Mouse (Mus musculus): ENCODE data around the gene Cdkl4. TPM values are rescaled to one million over a fixed set of nuclear protein-coding genes. Genes with fewer than 3 reads are reported as not detected.
A peak's percentile ranks its signal among the peaks of the same experiment; 100 is the strongest.
"Not testable (repeated sequence)": the region's sequence is repeated elsewhere in the genome, so short reads cannot be mapped to it uniquely, and the experiment has no call there.

The Cdkl4 gene
- polyA plus RNA-seq, 1 experiment from 2014 or later = 3.7 TPM

- Histone ChIP-seq H3K27ac (replicated peaks) (no peak overlapping the region), H3K4me1 (no peaks in the 10 kb centered on the region), H3K4me2 (replicated peaks) (no peak overlapping the region), H3K9ac (replicated peaks) (no peak overlapping the region), H3K4me3 (no peak overlapping the region), H3K36me3 (no peaks in the 10 kb centered on the region), H3K9me3 (no peaks in the 10 kb centered on the region), H3K27me3 (no peaks in the 10 kb centered on the region)
- WGBS = 57% methylated on average over 6 of the region's 6 CpGs
- ATAC-seq (replicated peaks) = no peak
Observed at GRCm38 (mm10) chr17:80537136-80537535, 40.5 kb downstream of the Cdkl4 start.

- ATAC-seq (replicated peaks) = no peak
- Histone ChIP-seq H3K9me3 (no peaks in the 10 kb centered on the region), H3K4me2 (replicated peaks) (no peak overlapping the region), H3K4me1 (no peaks in the 10 kb centered on the region), H3K4me3 (no peak overlapping the region), H3K27me3 (no peaks in the 10 kb centered on the region), H3K9ac (replicated peaks) (no peak overlapping the region), H3K27ac (replicated peaks) (peak overlapping the region; percentile 41; the same call in 1 of the 2 replicates), H3K36me3 (no peaks in the 10 kb centered on the region)
- 56% methylated on average over 6 of the region's 6 CpGs for WGBS
Observed at GRCm38 (mm10) chr17:80535633-80536032, 42.0 kb downstream of the Cdkl4 start.

GRCm38 (mm10) chr17:80531351-80531750, 46.3 kb downstream of the Cdkl4 start:
- H3K27ac ChIP-seq (replicated peaks); H3K27me3 ChIP-seq; H3K4me1 ChIP-seq; H3K9me3 ChIP-seq; H3K4me3 ChIP-seq; H3K4me2 ChIP-seq (replicated peaks); H3K36me3 ChIP-seq; ATAC-seq (replicated peaks); H3K9ac ChIP-seq (replicated peaks): not testable (repeated sequence)
- 84% methylated on average over 2 of the region's 2 CpGs for WGBS

GRCm38 (mm10) chr17:80523231-80523630, 54.4 kb downstream of the Cdkl4 start:
- no peak overlapping the region for H3K4me2 ChIP-seq (replicated peaks)
- H3K36me3 ChIP-seq = no peaks in the 10 kb centered on the region
- no peak overlapping the region for H3K27ac ChIP-seq (replicated peaks)
- 78% methylated on average over 3 of the region's 3 CpGs for WGBS
- H3K9me3 ChIP-seq = no peaks in the 10 kb centered on the region
- H3K4me3 ChIP-seq = no peak overlapping the region
- no peak overlapping the region for H3K9ac ChIP-seq (replicated peaks)
- H3K4me1 ChIP-seq = no peaks in the 10 kb centered on the region
- ATAC-seq (replicated peaks) = no peak
- no peaks in the 10 kb centered on the region for H3K27me3 ChIP-seq

- no peak for ATAC-seq (replicated peaks)
- Histone ChIP-seq H3K27ac (replicated peaks) (no peak overlapping the region), H3K9ac (replicated peaks) (no peak overlapping the region), H3K36me3 (no peaks in the 10 kb centered on the region), H3K4me2 (replicated peaks) (no peak overlapping the region), H3K4me1 (no peaks in the 10 kb centered on the region), H3K9me3 (no peaks in the 10 kb centered on the region), H3K27me3 (no peaks in the 10 kb centered on the region), H3K4me3 (no peak overlapping the region)
- 36% methylated on average over 7 of the region's 7 CpGs for WGBS
Observed at GRCm38 (mm10) chr17:80522229-80522556, 55.4 kb downstream of the Cdkl4 start.

- H3K4me3 ChIP-seq = no peak overlapping the region
- no peaks in the 10 kb centered on the region for H3K36me3 ChIP-seq
- no peak overlapping the region for H3K4me2 ChIP-seq (replicated peaks)
- ATAC-seq (replicated peaks) = no peak
- no peaks in the 10 kb centered on the region for H3K4me1 ChIP-seq
- H3K9me3 ChIP-seq = no peaks in the 10 kb centered on the region
- H3K27ac ChIP-seq (replicated peaks) = no peak overlapping the region
- no peaks in the 10 kb centered on the region for H3K27me3 ChIP-seq
- H3K9ac ChIP-seq (replicated peaks) = no peak overlapping the region
- 4% methylated on average over 4 of the region's 4 CpGs for WGBS
Observed at GRCm38 (mm10) chr17:80521521-80522228, 55.9 kb downstream of the Cdkl4 start.

- ATAC-seq (replicated peaks) = no peak
- 85% methylated on average over 8 of the region's 8 CpGs for WGBS
Observed at GRCm38 (mm10) chr17:80520537-80520936, 57.1 kb downstream of the Cdkl4 start.

GRCm38 (mm10) chr17:80518811-80519210, 58.8 kb downstream of the Cdkl4 start:
- no peaks in the 10 kb centered on the region for H3K36me3 ChIP-seq
- H3K27ac ChIP-seq (replicated peaks) = no peak overlapping the region
- ATAC-seq (replicated peaks) = no peak
- no peak overlapping the region for H3K9ac ChIP-seq (replicated peaks)
- H3K4me1 ChIP-seq = no peaks in the 10 kb centered on the region
- H3K4me3 ChIP-seq = no peak overlapping the region
- WGBS = 96% methylated on average over 12 of the region's 12 CpGs
- H3K27me3 ChIP-seq = no peaks in the 10 kb centered on the region
- no peaks in the 10 kb centered on the region for H3K9me3 ChIP-seq
- no peak overlapping the region for H3K4me2 ChIP-seq (replicated peaks)

More at GRCm38 (mm10) chr17:80520537-80520936, 57.1 kb downstream of the Cdkl4 start:
- Histone ChIP-seq H3K9ac (replicated peaks) (no peak overlapping the region), H3K4me2 (replicated peaks) (no peak overlapping the region), H3K27ac (replicated peaks) (no peak overlapping the region), H3K4me3 (no peak overlapping the region), H3K9me3 (no peaks in the 10 kb centered on the region), H3K4me1 (no peaks in the 10 kb centered on the region), H3K27me3 (no peaks in the 10 kb centered on the region), H3K36me3 (no peaks in the 10 kb centered on the region)

GRCm38 (mm10) chr17:80517244-80517643, 60.4 kb downstream of the Cdkl4 start:
- no peak for ATAC-seq (replicated peaks)
- 90% methylated on average over 9 of the region's 9 CpGs for WGBS

GRCm38 (mm10) chr17:80515956-80516355, 61.7 kb downstream of the Cdkl4 start:
- H3K27me3 ChIP-seq = no peaks in the 10 kb centered on the region
- H3K4me2 ChIP-seq (replicated peaks) = no peak overlapping the region
- WGBS = 93% methylated on average over 9 of the region's 9 CpGs
- no peak overlapping the region for H3K4me3 ChIP-seq
- no peaks in the 10 kb centered on the region for H3K9me3 ChIP-seq
- no peaks in the 10 kb centered on the region for H3K36me3 ChIP-seq
- H3K4me1 ChIP-seq = no peaks in the 10 kb centered on the region
- no peak overlapping the region for H3K27ac ChIP-seq (replicated peaks)
- ATAC-seq (replicated peaks) = no peak
- H3K9ac ChIP-seq (replicated peaks) = no peak overlapping the region

More at GRCm38 (mm10) chr17:80517244-80517643, 60.4 kb downstream of the Cdkl4 start:
- no peak overlapping the region for H3K4me2 ChIP-seq (replicated peaks)
- H3K4me3 ChIP-seq = no peak overlapping the region
- no peaks in the 10 kb centered on the region for H3K9me3 ChIP-seq
- H3K4me1 ChIP-seq = no peaks in the 10 kb centered on the region
- H3K9ac ChIP-seq (replicated peaks) = no peak overlapping the region
- no peak overlapping the region for H3K27ac ChIP-seq (replicated peaks)
- H3K36me3 ChIP-seq = no peaks in the 10 kb centered on the region
- H3K27me3 ChIP-seq = no peaks in the 10 kb centered on the region

GRCm38 (mm10) chr17:80515513-80515912, 62.1 kb downstream of the Cdkl4 start:
- no peak overlapping the region for H3K4me3 ChIP-seq
- H3K27ac ChIP-seq (replicated peaks) = no peak overlapping the region
- 90% methylated on average over 7 of the region's 7 CpGs for WGBS
- ATAC-seq (replicated peaks) = no peak
- H3K4me2 ChIP-seq (replicated peaks) = no peak overlapping the region
- no peaks in the 10 kb centered on the region for H3K4me1 ChIP-seq
- H3K36me3 ChIP-seq = no peaks in the 10 kb centered on the region
- H3K27me3 ChIP-seq = no peaks in the 10 kb centered on the region
- no peak overlapping the region for H3K9ac ChIP-seq (replicated peaks)
- H3K9me3 ChIP-seq = no peaks in the 10 kb centered on the region

GRCm38 (mm10) chr17:80513766-80514165, 63.8 kb downstream of the Cdkl4 start:
- no peak for ATAC-seq (replicated peaks)
- Histone ChIP-seq H3K36me3 (no peaks in the 10 kb centered on the region), H3K4me3 (no peak overlapping the region), H3K9ac (replicated peaks) (no peak overlapping the region), H3K4me2 (replicated peaks) (no peak overlapping the region), H3K27me3 (no peaks in the 10 kb centered on the region), H3K27ac (replicated peaks) (no peak overlapping the region), H3K9me3 (no peaks in the 10 kb centered on the region), H3K4me1 (no peaks in the 10 kb centered on the region)
- WGBS = 89% methylated on average over 8 of the region's 8 CpGs

GRCm38 (mm10) chr17:80510459-80510855, 67.2 kb downstream of the Cdkl4 start:
- 84% methylated on average over 3 of the region's 3 CpGs for WGBS
- no peaks in the 10 kb centered on the region for H3K4me1 ChIP-seq
- H3K4me3 ChIP-seq = no peak overlapping the region
- H3K4me2 ChIP-seq (replicated peaks) = no peak overlapping the region
- H3K27ac ChIP-seq (replicated peaks) = no peak overlapping the region
- H3K9ac ChIP-seq (replicated peaks) = no peak overlapping the region
- H3K36me3 ChIP-seq = no peaks in the 10 kb centered on the region
- no peaks in the 10 kb centered on the region for H3K9me3 ChIP-seq
- ATAC-seq (replicated peaks) = no peak
- H3K27me3 ChIP-seq = no peaks in the 10 kb centered on the region

Data from forebrain, embryonic 15.5 days (tissue).